Mouse (Mus musculus) spleen, adult 2 months (tissue): ENCODE data around the gene Ap1s2. TPM values are rescaled to one million over a fixed set of nuclear protein-coding genes. Genes with fewer than 3 reads are reported as not detected.
A peak's percentile ranks its signal among the peaks of the same experiment; 100 is the strongest.

ENCODE experiments used
- DNase-seq, 2 experiments: peaks; one replicate each; pipeline versions ENCODE4 v3.0.0 to v3.0.0-alpha.2; 2012 to 2021; ENCODE audit warnings: low spot score in 2 of 2, low read depth in 1 of 2
- H3K27ac ChIP-seq: fragments of 200-500 bp; 2 replicates; pipeline ENCODE4 v1.5.1; 2012; ENCODE audit warnings: low read length, inconsistent platforms; ENCODE audit not compliant: insufficient read depth
- H3K27me3 ChIP-seq: fragments of 200-500 bp; 2 replicates; pipeline ENCODE4 v1.6.1; 2012; ENCODE audit warnings: mild to moderate bottlenecking, moderate library complexity, low read length, inconsistent platforms; ENCODE audit not compliant: control insufficient read depth, insufficient read depth
- H3K36me3 ChIP-seq: fragments of 200-500 bp; 2 replicates; pipeline ENCODE4 v1.6.1; 2012; ENCODE audit warnings: mild to moderate bottlenecking, low read length, inconsistent platforms; ENCODE audit not compliant: control insufficient read depth, insufficient read depth
- H3K4me1 ChIP-seq: fragments of 200-500 bp; 2 replicates; pipeline ENCODE4 v1.6.1; 2011; ENCODE audit warnings: inconsistent platforms; ENCODE audit not compliant: control insufficient read depth, insufficient read depth, insufficient read length
- H3K4me3 ChIP-seq: fragments of 200-500 bp; 2 replicates; pipeline ENCODE4 v1.5.1; 2011; ENCODE audit warnings: mild to moderate bottlenecking, inconsistent platforms; ENCODE audit not compliant: insufficient read depth, insufficient read length; ENCODE audit errors: extremely low read depth
- CTCF ChIP-seq: fragments of 200-500 bp; IDR thresholded peaks from 2 replicates; pipeline ENCODE4 v1.5.1; 2011; ENCODE audit warnings: mild to moderate bottlenecking, inconsistent platforms; ENCODE audit not compliant: insufficient read depth, insufficient read length, insufficient replicate concordance; ENCODE audit errors: extremely low read depth
- POLR2A ChIP-seq: fragments of 200-500 bp; IDR thresholded peaks from 2 replicates; pipeline ENCODE4 v1.6.1; 2011; ENCODE audit warnings: low read depth, low read length, inconsistent platforms
- WGBS: fragments of 180-500 bp; shearing (Covaris S2); methylation state at CpG from one replicate; pipeline ENCODE4 v1.1.7; 2018; 5-methylcytosine and 5-hydroxymethylcytosine counted together
- polyA plus RNA-seq: library from polyadenylated mRNA; depleted of rRNA; stranded (reverse); fragments of >200 nt; gene quantifications from 2 replicates; pipeline ENCODE4 v1.2.3, GENCODE M21; 2012

The Ap1s2 gene
- polyA plus RNA-seq, 1 experiment, result 3.1 TPM

DNA sequence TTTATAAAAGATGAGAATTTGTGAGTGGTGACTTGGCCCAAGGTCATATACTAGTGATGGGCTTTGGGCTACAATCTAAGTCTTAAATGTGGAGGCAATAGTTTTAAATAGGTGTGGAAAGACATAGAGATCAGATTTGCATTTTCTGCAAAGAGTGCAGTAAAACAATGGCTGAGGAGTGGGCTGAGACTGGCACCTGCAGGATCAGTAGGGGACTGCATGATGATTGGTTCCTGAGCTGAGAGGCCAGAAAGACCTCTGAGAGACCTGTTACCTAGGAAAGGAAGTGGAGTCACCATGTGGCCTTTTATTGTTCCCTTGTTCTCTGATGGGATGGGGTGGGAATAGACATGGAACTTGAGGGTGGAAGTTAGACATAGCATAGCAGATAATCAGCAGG is 4.0 kb downstream of the Ap1s2 start:
- TF ChIP-seq POLR2A (no peak), CTCF (peak; percentile 47; the same call in 1 of the 2 replicates)
- no peaks in the 10 kb centered on the region for H3K4me1 ChIP-seq
- H3K4me3 ChIP-seq, result no peak overlapping the region
- H3K27me3 ChIP-seq, result no peaks in the 10 kb centered on the region
- no peak overlapping the region for H3K27ac ChIP-seq
- peak in 1 of 2 experiments; percentile 41 for DNase-seq
- no peaks in the 10 kb centered on the region; the same call in 1 of the 2 replicates for H3K36me3 ChIP-seq

DNA sequence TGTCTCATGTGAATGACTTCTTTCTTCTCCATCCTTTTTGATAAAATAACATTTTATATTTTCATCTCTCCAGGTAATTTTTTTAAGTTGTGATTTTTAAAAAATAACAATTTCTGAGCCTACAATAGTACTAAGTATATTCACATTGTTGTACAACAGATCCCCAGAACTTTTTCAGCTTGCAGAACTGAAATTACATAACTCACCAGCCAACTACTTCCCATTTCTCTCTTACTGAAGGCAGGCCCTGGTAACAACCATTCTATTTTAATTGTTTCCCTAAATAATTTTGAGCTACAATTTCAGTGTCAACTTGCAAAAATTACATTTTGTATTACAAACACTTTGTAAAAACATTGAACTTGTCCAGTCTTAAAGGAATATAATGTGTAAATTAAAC is 20.7 kb downstream of the Ap1s2 start:
- Histone ChIP-seq H3K4me3 (no peak overlapping the region), H3K27ac (no peak overlapping the region), H3K27me3 (no peaks in the 10 kb centered on the region), H3K36me3 (no peaks in the 10 kb centered on the region), H3K4me1 (no peaks in the 10 kb centered on the region)
- no peak for DNase-seq
- TF ChIP-seq CTCF, result no peak
- no peak for TF ChIP-seq POLR2A

DNA sequence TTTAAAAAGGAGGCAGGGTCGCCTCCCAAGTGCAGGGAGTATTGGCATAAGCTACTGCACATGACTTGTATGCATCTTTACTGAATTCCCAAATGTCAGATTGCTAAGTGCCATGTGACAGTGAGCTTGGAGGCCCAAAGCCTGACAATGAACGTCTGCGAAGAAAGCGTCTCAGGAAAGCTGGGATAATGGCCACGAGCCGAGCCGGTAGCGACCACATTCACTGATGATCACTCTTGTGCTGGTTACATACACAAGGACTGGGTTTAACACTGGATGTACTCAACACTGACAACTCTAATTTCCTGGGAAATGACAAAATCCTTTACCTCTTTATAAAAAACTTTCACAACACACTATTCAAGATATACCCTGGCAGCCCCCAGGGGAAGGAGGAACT is 25.9 kb downstream of the Ap1s2 start:
- Histone ChIP-seq H3K4me1 (no peaks in the 10 kb centered on the region), H3K4me3 (no peak overlapping the region), H3K27me3 (no peaks in the 10 kb centered on the region), H3K27ac (no peak overlapping the region), H3K36me3 (peaks cover 7% of the 10 kb centered on the region)
- 93% methylated on average over 8 of the region's 8 CpGs for WGBS
- TF ChIP-seq POLR2A (no peak), CTCF (no peak)
- DNase-seq, result no peak

DNA sequence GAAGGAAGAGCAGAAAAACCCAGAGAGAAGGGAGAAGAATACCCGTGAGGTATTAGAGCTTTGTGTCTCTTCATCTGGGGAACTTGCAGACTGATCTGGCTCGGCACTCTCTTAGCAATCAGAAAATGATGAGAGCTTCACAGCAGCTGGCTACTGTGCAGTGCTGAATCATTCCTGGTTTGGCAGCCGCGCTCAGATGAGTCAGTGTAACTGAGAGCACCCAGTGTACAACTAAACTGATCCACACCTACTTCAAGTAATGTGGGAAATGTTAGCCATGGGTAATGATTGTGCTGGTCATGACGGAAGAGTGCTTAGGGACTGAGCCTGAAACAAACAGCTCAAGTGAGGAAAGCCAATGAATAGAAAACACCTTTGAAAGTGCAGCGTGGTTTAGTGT is 29.8 kb downstream of the Ap1s2 start:
- WGBS, result 82% methylated on average over 6 of the region's 6 CpGs
- no peaks in the 10 kb centered on the region for H3K4me1 ChIP-seq
- H3K27ac ChIP-seq, result no peak overlapping the region
- no peak for TF ChIP-seq POLR2A
- DNase-seq, result no peak
- H3K27me3 ChIP-seq, result no peaks in the 10 kb centered on the region
- H3K36me3 ChIP-seq, result peaks cover 8% of the 10 kb centered on the region
- H3K4me3 ChIP-seq, result no peak overlapping the region

DNA sequence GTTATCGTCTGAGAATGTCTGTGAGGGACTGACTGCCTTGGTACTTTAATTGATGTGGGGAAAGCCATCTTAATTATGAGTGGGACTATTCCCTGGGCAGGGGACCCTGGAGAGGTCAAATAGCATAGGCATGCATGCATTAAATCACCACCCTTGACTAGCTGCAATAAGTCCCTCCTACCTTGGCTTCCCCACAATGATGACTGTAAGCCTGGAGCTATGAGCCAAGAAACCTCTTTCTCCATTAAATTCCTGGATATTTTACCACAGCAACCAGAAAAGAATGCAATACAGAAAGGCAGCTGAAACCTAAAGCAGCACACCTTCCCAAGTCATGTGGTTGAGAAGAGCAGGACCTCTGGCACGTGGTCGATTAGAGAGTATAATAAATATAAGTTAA is 35.6 kb downstream of the Ap1s2 start:
- no peak for TF ChIP-seq CTCF
- TF ChIP-seq POLR2A, result no peak

DNA sequence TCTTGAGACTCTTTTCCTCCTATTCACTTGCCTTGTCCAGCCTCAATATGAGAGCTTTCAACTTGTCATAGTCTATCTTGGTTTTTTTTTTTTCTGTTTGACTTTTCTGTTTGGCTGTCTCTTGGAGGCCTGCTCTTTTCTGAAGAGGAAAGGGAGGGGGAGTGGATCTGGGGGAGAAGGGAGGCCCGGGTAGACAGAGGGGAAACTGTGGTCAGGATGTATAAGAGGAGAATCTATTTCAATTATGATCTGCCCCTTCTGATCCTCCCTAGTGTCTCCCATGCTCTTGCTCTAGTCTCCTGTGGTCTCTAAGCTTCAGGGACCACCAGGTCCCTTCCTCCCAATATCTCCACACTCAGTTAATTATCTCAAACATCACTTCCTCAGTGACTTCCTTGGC is 42.8 kb downstream of the Ap1s2 start:
- H3K27me3 ChIP-seq, result no peaks in the 10 kb centered on the region
- no peak for DNase-seq
- peaks cover 13% of the 10 kb centered on the region; the same call in 1 of the 2 replicates for H3K36me3 ChIP-seq
- H3K27ac ChIP-seq, result no peak overlapping the region
- no peak overlapping the region for H3K4me3 ChIP-seq
- 43% methylated on average over 1 of the region's 1 CpGs for WGBS
- TF ChIP-seq POLR2A, result no peak
- no peak for TF ChIP-seq CTCF
- no peaks in the 10 kb centered on the region for H3K4me1 ChIP-seq

More for the DNA sequence above, 35.6 kb downstream of the Ap1s2 start:
- WGBS, result 92% methylated on average over 3 of the region's 3 CpGs
- Histone ChIP-seq H3K4me1 (no peaks in the 10 kb centered on the region), H3K36me3 (peaks cover 11% of the 10 kb centered on the region), H3K27ac (no peak overlapping the region), H3K4me3 (no peak overlapping the region), H3K27me3 (no peaks in the 10 kb centered on the region)
- DNase-seq, result no peak

DNA sequence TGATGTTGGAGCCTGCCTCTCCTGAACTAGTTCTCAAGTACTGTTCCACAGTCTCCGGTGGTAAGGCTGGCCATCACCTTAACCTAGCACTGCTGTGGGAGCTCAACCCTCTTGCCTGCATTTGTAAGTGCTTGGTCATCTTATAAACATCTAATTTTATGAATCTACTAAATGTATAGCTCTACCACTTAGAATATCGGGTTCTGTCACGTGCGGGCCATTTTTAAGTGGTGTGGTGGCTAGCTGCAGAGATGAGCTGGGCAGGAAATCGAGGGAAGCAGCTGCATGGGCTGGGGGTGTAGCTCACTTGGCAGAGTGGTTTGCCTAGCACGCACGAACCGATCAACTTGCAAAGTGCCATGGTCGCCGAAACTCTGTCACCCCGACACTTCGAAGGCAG is 48.6 kb downstream of the Ap1s2 start:
- no peak for DNase-seq
- Histone ChIP-seq H3K27me3 (no peaks in the 10 kb centered on the region), H3K36me3 (peaks cover 5% of the 10 kb centered on the region; the same call in 1 of the 2 replicates), H3K4me3 (peak overlapping the region; percentile 94), H3K27ac (peak overlapping the region; percentile 88), H3K4me1 (no peaks in the 10 kb centered on the region)
- TF ChIP-seq POLR2A (no peak), CTCF (no peak)
- 35% methylated on average over 12 of the region's 12 CpGs for WGBS
